In the genomic region with DNA sequence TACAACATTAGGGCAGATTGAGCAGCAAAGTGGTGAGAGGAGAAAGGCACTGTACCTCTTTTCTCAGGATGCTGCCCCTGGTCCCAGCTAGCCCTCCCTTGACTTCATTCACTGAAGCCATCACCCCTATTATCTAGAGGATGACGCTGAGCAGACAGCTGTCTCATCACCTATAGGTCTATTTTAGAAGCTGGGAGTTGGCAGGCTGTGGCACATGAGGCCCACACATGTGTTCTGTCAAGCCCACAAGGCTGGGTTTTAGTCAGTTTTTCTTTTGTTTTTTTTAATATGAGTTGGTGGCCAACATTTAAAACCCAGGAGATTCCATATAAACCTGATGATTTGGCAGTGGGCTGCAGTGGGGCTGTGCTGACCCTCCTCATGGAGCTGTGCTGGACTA, we compare ENCODE assay signal across 12 mouse cellular contexts.
DNase-seq lines count a peak whose midpoint lies in the region; ATAC-seq lines count a peak whose summit lies in the region.
"Had no signal": no experiment of that assay in that cellular context is flagged by ENCODE, and none has a peak within 500 bp of the region (broad histone marks: within the 10 kb centered on the region; RNA-seq: fewer than 3 reads in every experiment).

No protein-coding gene starts in this region.

- H3K4me3 ChIP-seq in heart, embryonic 15.5 days = no peak overlapping the region
- H3K4me3 ChIP-seq in embryonic facial prominence, embryonic 12.5 days = no peak overlapping the region
- no peak overlapping the region for H3K4me3 ChIP-seq in limb, embryonic 10.5 days
- H3K4me3 ChIP-seq: forebrain, embryonic 12.5 days had no signal

- ATAC-seq in heart, embryonic 15.5 days (replicated peaks; ENCODE audit: insufficient number of reproducible peaks, insufficient read depth, low FRiP score, low read depth) = 0 out of 2 replicates have a peak, but pooled peaks have one; percentile 36
- no peak for ATAC-seq in embryonic facial prominence, embryonic 12.5 days (ENCODE audit: insufficient number of reproducible peaks, insufficient read depth, low FRiP score, low TSS enrichment)

- no peak for DNase-seq in heart, adult 9 months (ENCODE audit: low spot score in 2 of 2)
- DNase-seq in left cerebral cortex, adult 9 months (ENCODE audit: low spot score in 2 of 2) = peak; percentile 30 to 56
- no peak for DNase-seq in left cerebral cortex, adult 11 months (ENCODE audit: low spot score)
- no peak for DNase-seq in limb, embryonic 10.5 days (ENCODE audit: low spot score)
- no peak for DNase-seq in adrenal gland, adult 2 months
- DNase-seq in cerebellum, adult 11-12 months = no peak
- DNase-seq: cerebellum, adult 8-10 months; thymus, postnatal 4 days had no signal

- 28% methylated on average over 1 of the region's 1 CpGs for WGBS in heart, embryonic 15.5 days
- WGBS in embryonic facial prominence, embryonic 12.5 days = 79% methylated on average over 1 of the region's 1 CpGs
- 88% methylated on average over 1 of the region's 1 CpGs for WGBS in limb, embryonic 10.5 days

- H3K27ac ChIP-seq in heart, embryonic 15.5 days = peak overlapping the region; percentile 23
- H3K27ac ChIP-seq in embryonic facial prominence, embryonic 12.5 days = peak overlapping the region; percentile 76; the same call in 1 of the 2 replicates
- peak overlapping the region; percentile 84 for H3K27ac ChIP-seq in limb, embryonic 10.5 days
- H3K27ac ChIP-seq: forebrain, embryonic 12.5 days had no signal

- no peak overlapping the region for H3K9ac ChIP-seq in heart, embryonic 15.5 days
- H3K9ac ChIP-seq in embryonic facial prominence, embryonic 12.5 days = no peak overlapping the region
- H3K9ac ChIP-seq: forebrain, embryonic 12.5 days had no signal

- no peaks in the 10 kb centered on the region for H3K27me3 ChIP-seq in heart, embryonic 15.5 days
- no peaks in the 10 kb centered on the region for H3K27me3 ChIP-seq in embryonic facial prominence, embryonic 12.5 days
- no peaks in the 10 kb centered on the region for H3K27me3 ChIP-seq in limb, embryonic 10.5 days (ENCODE audit: low read depth, poor library complexity, severe bottlenecking)
- H3K27me3 ChIP-seq: CH12.LX had no signal

- H3K36me3 ChIP-seq in heart, embryonic 15.5 days = peaks cover 53% of the 10 kb centered on the region
- peaks cover 32% of the 10 kb centered on the region for H3K36me3 ChIP-seq in embryonic facial prominence, embryonic 12.5 days
- peaks cover 46% of the 10 kb centered on the region for H3K36me3 ChIP-seq in limb, embryonic 10.5 days

- peaks cover 39% of the 10 kb centered on the region for H3K4me1 ChIP-seq in heart, embryonic 15.5 days (replicated peaks)
- H3K4me1 ChIP-seq in embryonic facial prominence, embryonic 12.5 days = peaks cover 30% of the 10 kb centered on the region
- peaks cover 52% of the 10 kb centered on the region for H3K4me1 ChIP-seq in limb, embryonic 10.5 days

- no peaks in the 10 kb centered on the region for H3K9me3 ChIP-seq in heart, embryonic 15.5 days (replicated peaks)
- H3K9me3 ChIP-seq in embryonic facial prominence, embryonic 12.5 days = no peaks in the 10 kb centered on the region
- no peaks in the 10 kb centered on the region for H3K9me3 ChIP-seq in limb, embryonic 10.5 days (replicated peaks)
- H3K9me3 ChIP-seq: forebrain, embryonic 12.5 days had no signal

- no peak overlapping the region for H3K4me2 ChIP-seq in heart, embryonic 15.5 days
- H3K4me2 ChIP-seq in embryonic facial prominence, embryonic 12.5 days (replicated peaks) = no peak overlapping the region
- H3K4me2 ChIP-seq: forebrain, embryonic 12.5 days had no signal

Comparison
In these comparisons a context has a peak if more than half of its experiments do, and no peak if none do; other contexts are left out.
1. DNase-seq: peak in left cerebral cortex, adult 9 months (2 of 2); none in heart, adult 9 months (0 of 2), left cerebral cortex, adult 11 months (single experiment), limb, embryonic 10.5 days (single experiment), adrenal gland, adult 2 months (single experiment) and cerebellum, adult 11-12 months (single experiment).
2. H3K27ac ChIP-seq: peak in every context shown above with its lines; median percentile 84 in limb, embryonic 10.5 days; 76 in embryonic facial prominence, embryonic 12.5 days; 23 in heart, embryonic 15.5 days.